Mouse (Mus musculus): Measurements from ENCODE around the gene Gpr183.

DNA sequence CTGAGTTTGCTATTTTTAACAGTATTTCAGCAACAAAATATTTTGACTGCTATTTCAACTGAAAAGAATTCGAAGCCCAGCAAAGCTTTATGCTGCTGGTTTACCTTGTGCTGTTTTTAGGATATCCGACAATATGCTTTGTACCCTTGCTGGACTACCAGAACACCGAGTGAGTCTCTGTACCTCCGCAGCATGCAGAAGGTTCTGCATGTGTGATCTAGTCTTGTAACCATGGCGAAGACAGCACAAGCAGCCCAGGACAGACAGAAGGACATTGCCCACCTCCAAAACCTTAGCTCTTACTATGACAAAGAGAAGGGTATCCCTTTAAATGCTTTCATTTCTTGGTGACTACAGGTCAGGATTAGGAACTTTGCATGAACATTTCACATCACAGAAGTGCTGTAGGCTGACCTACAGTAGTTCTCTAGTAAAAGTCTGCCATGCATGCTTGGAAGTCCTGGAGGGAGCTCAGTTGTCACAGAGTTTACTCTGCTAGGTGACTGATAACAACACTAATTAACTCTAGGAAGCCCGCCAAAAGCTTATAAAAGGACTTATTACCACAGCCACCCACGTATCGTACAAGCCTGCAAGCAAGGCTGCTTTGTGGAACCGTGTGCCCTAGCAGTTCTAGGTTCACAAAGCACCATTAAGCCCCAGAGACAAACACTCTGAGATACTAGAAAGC is 1.6 kb downstream of the Gpr183 start:
- TF ChIP-seq GATA1 (IDR thresholded peaks at IDR 0.05; ENCODE audit: low read length) (no peak), TAL1 (IDR thresholded peaks at IDR 0.05; ENCODE audit: low read length) (no peak)

All from erythroblast, embryonic 14.5 days (primary cell).